Mouse (Mus musculus) bone marrow, adult 2 months (tissue): ENCODE measurements around the gene Dbn1. TPM values are rescaled to one million over a fixed set of nuclear protein-coding genes. Genes with fewer than 3 reads are reported as not detected.

Source experiments
- H3K27ac ChIP-seq: fragments of 200-500 bp; 2 replicates; pipeline ENCODE4 v1.5.1; 2012; ENCODE audit warnings: low read depth, mild to moderate bottlenecking, control low read depth, inconsistent platforms, low read length; ENCODE audit not compliant: control insufficient read depth, poor library complexity, insufficient read depth
- H3K4me1 ChIP-seq: fragments of 200-500 bp; 2 replicates; pipeline ENCODE4 v1.6.1; 2011; ENCODE audit warnings: low read length; ENCODE audit not compliant: control insufficient read depth, insufficient read depth
- H3K4me3 ChIP-seq: fragments of 200-500 bp; replicated peaks from 2 replicates; pipeline ENCODE3; 2011; ENCODE audit warnings: mild to moderate bottlenecking, low read depth, low read length, control low read depth; ENCODE audit not compliant: control insufficient read depth
- CTCF ChIP-seq: fragments of 200-500 bp; IDR thresholded peaks from 2 replicates; pipeline ENCODE4 v1.5.1; 2011; ENCODE audit warnings: low read length, control low read depth; ENCODE audit not compliant: control insufficient read depth, insufficient read depth
- POLR2A ChIP-seq: fragments of 200-500 bp; IDR thresholded peaks from 2 replicates; pipeline ENCODE4 v1.6.1; 2011; ENCODE audit warnings: low read depth, mild to moderate bottlenecking, control low read depth, low read length, borderline replicate concordance; ENCODE audit not compliant: control insufficient read depth
- WGBS: fragments of 180-500 bp; shearing (Covaris S2); methylation state at CpG from one replicate; pipeline ENCODE4 v1.1.7; 2018; 5-methylcytosine and 5-hydroxymethylcytosine counted together
- polyA plus RNA-seq: library from polyadenylated mRNA; stranded (reverse); fragments of >200 nt; gene quantifications from 2 replicates; pipeline ENCODE4 v1.2.4, GENCODE M21; 2011; ENCODE audit warnings: low replicate concordance; ENCODE audit not compliant: missing spikeins, insufficient read depth, insufficient read length

Gene Dbn1
- polyA plus RNA-seq, 1 experiment: 2.2 TPM

- WGBS: 49% methylated on average over 16 of the region's 16 CpGs
- peak overlapping the region; percentile 83 for H3K4me3 ChIP-seq
- H3K4me1 ChIP-seq: peaks cover 18% of the 10 kb centered on the region
- H3K27ac ChIP-seq: peak overlapping the region; percentile 97
- 0 out of 2 replicates have a peak, but pooled peaks have one; percentile 1 for TF ChIP-seq CTCF
- peak; percentile 11; the same call in 1 of the 2 replicates for TF ChIP-seq POLR2A
These were observed 39.3 kb upstream of the Dbn1 start for GRCm38 (mm10) chr13:55527212-55527611.

- Histone ChIP-seq H3K4me3 (no peak overlapping the region), H3K27ac (no peak overlapping the region), H3K4me1 (peaks cover 17% of the 10 kb centered on the region)
- TF ChIP-seq POLR2A: no peak
- TF ChIP-seq CTCF: no peak
- 40% methylated on average over 16 of the region's 16 CpGs for WGBS
These were observed 38.0 kb upstream of the Dbn1 start for GRCm38 (mm10) chr13:55525733-55526553.

DNA sequence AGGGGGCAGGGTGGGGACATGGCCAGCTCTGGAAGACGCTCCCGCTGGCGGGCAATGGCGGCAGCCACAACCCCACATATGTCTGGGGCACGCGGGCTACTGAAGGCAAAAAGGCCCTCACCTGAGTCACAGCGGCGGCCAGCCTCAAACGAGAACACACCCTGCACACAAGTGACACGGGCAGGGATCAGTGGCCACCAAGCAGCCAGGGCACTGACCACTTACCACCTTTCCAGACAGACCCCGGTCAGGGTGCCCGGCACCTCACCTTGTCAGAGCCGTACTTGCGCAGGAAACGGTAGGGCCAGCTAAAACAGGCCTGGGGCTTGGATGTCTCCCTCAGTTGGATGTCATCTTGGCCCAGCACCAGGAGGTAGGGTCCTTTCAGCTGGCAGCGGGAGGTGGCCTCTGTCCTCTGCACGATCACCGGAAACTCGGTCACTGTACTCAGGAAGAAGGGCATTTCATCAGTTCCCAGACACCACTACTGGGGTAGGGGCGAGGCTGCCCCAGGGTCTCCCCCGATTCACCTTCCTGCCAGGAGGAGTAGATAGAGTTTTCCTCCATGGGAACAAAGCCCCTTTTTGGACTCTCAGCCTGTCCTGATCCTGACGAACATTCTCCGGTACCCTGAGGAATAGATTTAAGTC, 36.2 kb upstream of the Dbn1 start:
- Histone ChIP-seq H3K4me3 (no peak overlapping the region), H3K4me1 (peaks cover 5% of the 10 kb centered on the region; the same call in 1 of the 2 replicates), H3K27ac (no peak overlapping the region)
- TF ChIP-seq CTCF: no peak
- TF ChIP-seq POLR2A: no peak
- 83% methylated on average over 23 of the region's 23 CpGs for WGBS

DNA sequence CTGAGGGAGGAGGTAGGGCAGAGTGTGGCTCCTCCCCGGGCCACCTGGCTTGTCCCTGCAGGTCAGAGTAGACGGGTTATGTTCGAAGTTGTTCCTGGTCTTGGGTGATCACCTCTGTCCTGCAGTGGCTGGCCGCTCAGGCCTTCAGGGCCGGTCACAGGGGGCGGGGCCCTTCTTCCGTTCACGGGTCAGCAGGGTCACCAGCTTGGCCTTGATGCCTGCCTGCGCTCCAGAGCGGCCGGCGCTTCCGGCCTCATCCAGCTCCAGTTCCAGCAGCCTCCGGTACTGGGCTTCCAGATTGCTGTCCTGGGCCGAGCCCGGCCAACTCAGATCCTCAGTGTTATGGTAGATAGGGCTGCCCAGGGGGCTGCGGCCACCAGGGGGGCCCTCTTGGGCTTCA, 35.4 kb upstream of the Dbn1 start:
- TF ChIP-seq CTCF (no peak), POLR2A (no peak)
- 93% methylated on average over 17 of the region's 17 CpGs for WGBS
- H3K4me3 ChIP-seq: no peak overlapping the region
- peaks cover 5% of the 10 kb centered on the region; the same call in 1 of the 2 replicates for H3K4me1 ChIP-seq
- no peak overlapping the region for H3K27ac ChIP-seq

DNA sequence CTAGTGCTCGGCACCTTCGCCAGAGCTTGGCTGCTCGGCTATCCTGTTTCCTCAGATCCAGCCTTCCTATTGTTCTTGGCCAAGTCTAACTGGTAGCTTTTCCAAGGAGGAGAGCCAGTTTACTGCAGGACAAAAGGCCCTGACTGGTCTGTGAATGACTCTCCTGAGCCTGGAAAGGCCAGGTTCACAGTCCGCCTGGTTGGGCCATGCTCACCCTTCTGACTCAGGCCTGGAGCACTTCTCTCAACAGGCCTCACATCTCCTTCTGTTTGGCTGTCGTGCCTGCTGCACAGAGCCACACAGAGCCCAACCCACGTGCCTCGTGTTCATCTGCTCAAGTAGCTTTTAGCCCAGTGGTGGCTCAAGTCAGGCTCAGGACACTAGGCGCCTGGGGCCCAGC, 34.8 kb upstream of the Dbn1 start:
- Histone ChIP-seq H3K4me3 (no peak overlapping the region), H3K4me1 (peaks cover 5% of the 10 kb centered on the region; the same call in 1 of the 2 replicates), H3K27ac (no peak overlapping the region)
- TF ChIP-seq CTCF: no peak
- TF ChIP-seq POLR2A: no peak
- WGBS: 80% methylated on average over 8 of the region's 8 CpGs

DNA sequence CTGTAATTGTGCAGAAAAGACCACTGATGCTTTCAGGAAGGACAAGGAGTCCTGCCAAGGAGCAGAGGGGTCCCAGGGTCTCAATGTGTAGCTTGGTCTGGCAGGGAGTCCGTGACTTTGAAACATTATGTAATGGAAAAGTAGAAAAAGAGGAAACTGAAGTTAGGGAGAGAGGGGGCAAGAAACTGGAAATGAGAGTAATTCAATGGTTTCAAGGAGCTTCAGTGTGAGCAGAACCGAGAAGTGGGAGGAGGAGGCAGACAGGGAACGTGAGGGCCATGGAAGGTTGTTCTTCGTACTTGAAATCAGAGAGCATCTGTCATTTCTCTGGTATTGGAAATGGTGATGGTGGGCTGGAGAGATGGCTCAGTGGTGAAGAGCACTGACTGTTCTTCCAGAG, 31.7 kb upstream of the Dbn1 start:
- Histone ChIP-seq H3K4me1 (no peaks in the 10 kb centered on the region), H3K27ac (no peak overlapping the region), H3K4me3 (no peak overlapping the region)
- WGBS: 9% methylated on average over 4 of the region's 4 CpGs
- TF ChIP-seq CTCF: no peak
- TF ChIP-seq POLR2A: no peak

- whole genome bisulfite sequencing: 2% methylated on average over 5 of the region's 5 CpGs
- Histone ChIP-seq H3K27ac (no peak overlapping the region), H3K4me1 (no peaks in the 10 kb centered on the region; the same call in 1 of the 2 replicates), H3K4me3 (no peak overlapping the region)
- TF ChIP-seq CTCF (peak; percentile 96), POLR2A (no peak)
These were observed 29.0 kb upstream of the Dbn1 start for GRCm38 (mm10) chr13:55516955-55517354.

GRCm38 (mm10) chr13:55513828-55514227, 25.9 kb upstream of the Dbn1 start:
- 31% methylated on average over 9 of the region's 9 CpGs for WGBS
- Histone ChIP-seq H3K4me1 (peaks cover 6% of the 10 kb centered on the region), H3K4me3 (no peak overlapping the region), H3K27ac (no peak overlapping the region)
- TF ChIP-seq POLR2A (no peak), CTCF (no peak)
